Comparison of ENCODE assay signal across 8 mouse cellular contexts in the genomic region with DNA sequence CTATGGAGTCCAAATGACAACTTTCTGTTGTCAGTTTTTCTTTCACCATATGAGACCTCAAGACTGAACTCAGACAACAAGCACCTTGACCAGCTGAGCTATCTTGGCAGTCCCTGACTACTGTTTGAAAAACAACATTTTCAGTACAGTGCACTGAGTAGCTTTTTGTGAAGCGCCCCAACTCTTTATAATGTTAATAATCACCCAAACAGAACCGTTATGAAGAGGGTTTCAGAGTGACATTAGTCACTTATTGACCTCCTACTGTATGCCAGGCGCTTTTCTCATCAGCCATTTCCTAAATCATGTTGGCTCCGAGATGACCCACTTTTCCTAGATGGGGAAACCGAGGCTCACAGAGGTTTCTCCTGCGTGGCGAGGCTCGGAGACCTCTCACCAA. TPM values are rescaled to one million over a fixed set of nuclear protein-coding genes. Genes with fewer than 3 reads are reported as not detected.
DNase-seq lines count a peak whose midpoint lies in the region; ATAC-seq and TF ChIP-seq lines count a peak whose summit lies in the region.

No protein-coding gene starts in this region.

- no peaks in the 10 kb centered on the region for H3K27me3 ChIP-seq in cerebellum, adult 2 months (ENCODE audit: control insufficient read depth, insufficient read depth, low read length)
- no peaks in the 10 kb centered on the region for H3K27me3 ChIP-seq in spleen, adult 2 months (ENCODE audit: control insufficient read depth, insufficient read depth, low read length)

- H3K4me1 ChIP-seq in cerebellum, adult 2 months (ENCODE audit: control insufficient read depth, insufficient read depth, low read length) = no peaks in the 10 kb centered on the region; the same call in 1 of the 2 replicates
- H3K4me1 ChIP-seq in spleen, adult 2 months (ENCODE audit: control insufficient read depth, insufficient read depth, insufficient read length) = peaks cover 4% of the 10 kb centered on the region; the same call in 1 of the 2 replicates

- intact Hi-C loops in left cerebral cortex, postnatal 25 days (cut with DNase I) = no loop called here

- no peak for ATAC-seq in monocyte, adult 5-6 weeks (replicated peaks; ENCODE audit: insufficient number of reproducible peaks, low FRiP score, low TSS enrichment, poor library complexity, severe bottlenecking)

- no peak for TF ChIP-seq POLR2A in cerebellum, adult 2 months (IDR thresholded peaks at IDR 0.05; ENCODE audit: borderline replicate concordance, insufficient read depth, low read length)
- no peak for TF ChIP-seq POLR2A in spleen, adult 2 months (IDR thresholded peaks at IDR 0.05; ENCODE audit: low read depth, low read length)

- no peaks in the 10 kb centered on the region for H3K36me3 ChIP-seq in spleen, adult 2 months (ENCODE audit: control insufficient read depth, insufficient read depth, low read length)

- TF ChIP-seq CTCF in cerebellum, adult 2 months (IDR thresholded peaks at IDR 0.05; ENCODE audit: borderline replicate concordance, insufficient read depth, low read depth, low read length) = no peak
- no peak for TF ChIP-seq CTCF in spleen, adult 2 months (IDR thresholded peaks at IDR 0.05; ENCODE audit: extremely low read depth, insufficient read depth, insufficient read length, insufficient replicate concordance)

- no peak for DNase-seq in cerebellum, adult 2 months
- no peak for DNase-seq in cerebellum, adult 11 months
- no peak for DNase-seq in spleen, adult 2 months (ENCODE audit: low read depth in 1 of 2, low spot score in 2 of 2)
- no peak for DNase-seq in spleen, postnatal 36 days (ENCODE audit: low spot score in 2 of 2)
- peak; percentile 7 for DNase-seq in liver
- no peak for DNase-seq in adrenal gland, postnatal 36 days
- DNase-seq in left cerebral cortex, postnatal 25 days (ENCODE audit: low spot score in 2 of 2) = no peak

- peak overlapping the region; percentile 26; the same call in 1 of the 2 replicates for H3K27ac ChIP-seq in cerebellum, adult 2 months (ENCODE audit: insufficient read depth, low read length)
- H3K27ac ChIP-seq in spleen, adult 2 months (ENCODE audit: insufficient read depth, low read length) = peak overlapping the region; percentile 15

- 7% methylated on average over 8 of the region's 8 CpGs for WGBS in cerebellum, adult 2 months
- 8% methylated on average over 8 of the region's 8 CpGs for WGBS in spleen, adult 2 months

- H3K4me3 ChIP-seq in cerebellum, adult 2 months (replicated peaks; ENCODE audit: insufficient read depth, low read depth, low read length) = peak overlapping the region; percentile 94
- H3K4me3 ChIP-seq in spleen, adult 2 months (ENCODE audit: extremely low read depth, insufficient read depth, insufficient read length) = peak overlapping the region; percentile 93

RNA-seq across cellular contexts. Expression of a gene that starts 0.5 kb away (rescaled TPM):
- polyA plus RNA-seq in cerebellum, adult 2 months (2012; rRNA removed) = 157 and 171 TPM in 2 replicates
- 194 and 290 TPM in 2 replicates for polyA plus RNA-seq in spleen, adult 2 months (2012; rRNA removed)
- 100 to 1,000 TPM in 1 of 2 experiments, 10 to 100 TPM in 1; 92.9 to 119 TPM for total RNA-seq in adrenal gland, postnatal 36 days (2021)
- total RNA-seq in monocyte, adult 5-6 weeks (2017) = 55.4 to 90.5 TPM (median 74.7 TPM) in 3 replicates
- total RNA-seq in left cerebral cortex, postnatal 25 days (2021) = 10 to 100 TPM; 86.1 to 87.2 TPM

RNA-seq across cellular contexts. Expression of a gene that starts 31.3 kb away (rescaled TPM):
- 270 and 273 TPM in 2 replicates for polyA plus RNA-seq in cerebellum, adult 2 months (2012; rRNA removed)
- 87.3 and 103 TPM in 2 replicates for polyA plus RNA-seq in spleen, adult 2 months (2012; rRNA removed)
- total RNA-seq in adrenal gland, postnatal 36 days (2021) = 100 to 1,000 TPM; 136 to 171 TPM
- 275 to 423 TPM (median 304 TPM) in 3 replicates for total RNA-seq in monocyte, adult 5-6 weeks (2017)
- total RNA-seq in left cerebral cortex, postnatal 25 days (2021) = 100 to 1,000 TPM; 120 to 129 TPM

RNA-seq across cellular contexts. Expression of a gene that starts 42.3 kb away (rescaled TPM):
- polyA plus RNA-seq in cerebellum, adult 2 months (2012; rRNA removed) = 494 and 510 TPM in 2 replicates
- polyA plus RNA-seq in spleen, adult 2 months (2012; rRNA removed) = 225 and 270 TPM in 2 replicates
- total RNA-seq in adrenal gland, postnatal 36 days (2021) = 100 to 1,000 TPM; 231 to 299 TPM
- 41.4 to 78.7 TPM (median 59.2 TPM) in 3 replicates for total RNA-seq in monocyte, adult 5-6 weeks (2017)
- 100 to 1,000 TPM; 328 to 343 TPM for total RNA-seq in left cerebral cortex, postnatal 25 days (2021)
